Mouse (Mus musculus): ENCODE results near the gene Zfp367.

- TF ChIP-seq CTCF (conservative IDR thresholded peaks at IDR 0.05 in 1 of 2, IDR thresholded peaks at IDR 0.05 in 1 of 2; ENCODE audit: low read depth in 2 of 2, low read length in 2 of 2) (no peak), MAX (IDR thresholded peaks at IDR 0.05; ENCODE audit: low read length) (no peak)
Observed at GRCm38 (mm10) chr13:64089130-64089529, 63.9 kb downstream of the Zfp367 start, which contains the start of gene Hsd17b3.
